Mouse (Mus musculus): Measurements from ENCODE around the gene Sfmbt1.

Sfmbt1 gene

DNA sequence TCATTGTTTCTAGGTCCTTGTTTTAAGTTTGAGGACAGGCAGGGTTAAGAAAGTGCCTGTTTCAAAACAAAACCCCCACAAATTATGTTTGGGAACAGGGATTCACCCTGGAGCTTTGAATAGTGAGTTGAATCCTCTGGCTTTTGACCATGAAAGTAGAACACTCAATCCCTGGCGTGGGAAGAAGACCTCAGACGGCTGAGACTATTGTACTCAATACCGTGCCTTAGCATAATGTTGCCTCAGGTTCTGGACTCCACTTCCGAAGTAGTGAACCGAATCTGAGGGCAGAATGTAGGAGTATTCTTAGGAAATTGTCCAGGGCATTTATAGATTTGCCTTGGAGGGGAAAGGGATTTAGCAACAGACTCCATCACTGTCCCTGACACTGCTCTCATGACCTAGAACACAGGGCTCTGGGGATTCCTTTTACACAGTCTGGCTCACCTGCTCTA lies 110.4 kb downstream of the Sfmbt1 start:
- DNase-seq (ENCODE audit: low spot score in 2 of 2) = no peak

DNA sequence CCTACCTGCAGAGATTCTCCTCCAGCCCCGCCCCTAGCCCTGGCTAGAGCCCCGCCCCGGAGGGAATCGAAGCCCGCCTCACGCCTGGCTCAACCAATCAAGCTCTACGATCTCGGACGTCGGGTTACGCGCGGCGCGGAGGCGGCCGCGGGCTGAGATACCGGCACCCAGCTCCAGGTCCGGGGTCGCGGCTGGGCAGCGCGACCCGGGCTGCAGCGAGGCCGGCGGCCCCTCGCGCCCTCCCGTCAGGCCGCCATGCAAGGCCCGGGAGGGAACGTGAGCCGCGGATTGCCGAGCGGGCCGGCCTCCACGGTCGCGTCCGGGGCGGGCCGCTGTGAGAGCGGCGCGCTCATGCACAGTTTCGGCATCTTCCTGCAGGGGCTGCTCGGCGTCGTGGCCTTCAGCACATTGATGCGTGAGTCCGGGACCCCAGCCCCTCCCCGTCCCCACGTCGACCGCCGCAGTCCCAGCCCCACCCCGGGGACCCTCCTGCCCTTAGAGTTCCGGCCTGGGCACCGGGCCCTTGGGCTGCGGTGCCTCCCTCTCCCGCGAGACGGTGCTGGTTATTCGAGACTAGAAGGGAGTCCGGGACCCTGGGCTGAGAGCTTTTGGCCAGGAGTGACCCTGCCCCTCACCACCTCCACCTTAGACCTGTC lies 111.0 kb downstream of the Sfmbt1 start, which contains the start of gene Tmem110:
Gene Tmem110 (plus strand): TSS at position 115 of the 656 bp plus-strand sequence.
- peak; percentile 84 to 88 for DNase-seq (ENCODE audit: low spot score in 2 of 2)

DNA sequence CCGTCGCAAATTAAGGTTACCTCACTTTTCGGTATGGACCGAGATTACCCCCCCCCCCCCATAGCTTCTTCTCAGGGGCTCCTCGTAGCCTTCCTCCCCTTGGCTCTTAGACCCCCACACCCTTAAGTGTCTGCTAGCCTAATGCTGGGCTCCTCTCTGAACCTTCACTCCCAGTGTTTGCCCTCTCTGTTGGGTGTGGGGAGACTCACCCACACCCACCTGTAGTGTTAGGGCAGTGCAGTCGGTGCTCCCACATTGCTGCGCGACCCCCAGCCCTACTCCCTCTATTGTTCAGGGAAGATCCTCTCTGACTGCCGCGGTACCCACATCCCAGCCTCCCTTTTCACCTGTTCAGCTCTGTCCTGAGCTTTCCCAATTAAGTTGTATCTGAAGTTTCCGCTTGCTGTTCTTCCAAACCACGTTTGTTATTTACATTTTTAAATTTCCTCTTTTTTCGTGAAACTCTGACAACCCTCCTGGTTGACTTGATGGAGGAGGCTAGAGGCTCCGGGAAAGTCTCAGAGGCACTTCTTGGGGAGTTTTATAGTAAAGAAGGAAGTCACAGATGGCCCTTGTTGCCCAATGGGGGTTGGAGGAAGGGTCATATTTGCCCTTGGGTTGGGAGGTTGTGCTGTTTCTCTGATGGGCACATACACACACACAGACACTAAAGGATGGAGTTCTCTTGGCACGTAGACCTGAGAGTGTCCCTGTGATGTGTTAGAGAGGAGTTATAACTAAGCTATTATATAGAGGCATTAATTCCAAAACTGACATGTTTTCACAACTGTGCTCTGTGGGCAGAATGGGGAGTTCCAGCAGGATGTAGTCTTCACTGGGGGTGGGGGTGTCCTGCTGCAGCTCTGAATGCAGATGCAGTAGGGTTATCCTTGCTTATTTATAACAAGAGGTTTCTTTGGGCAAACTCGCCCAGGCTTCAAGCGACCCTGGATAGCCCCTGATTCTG lies 111.8 kb downstream of the Sfmbt1 start:
- no peak for DNase-seq (ENCODE audit: low spot score in 2 of 2)

DNA sequence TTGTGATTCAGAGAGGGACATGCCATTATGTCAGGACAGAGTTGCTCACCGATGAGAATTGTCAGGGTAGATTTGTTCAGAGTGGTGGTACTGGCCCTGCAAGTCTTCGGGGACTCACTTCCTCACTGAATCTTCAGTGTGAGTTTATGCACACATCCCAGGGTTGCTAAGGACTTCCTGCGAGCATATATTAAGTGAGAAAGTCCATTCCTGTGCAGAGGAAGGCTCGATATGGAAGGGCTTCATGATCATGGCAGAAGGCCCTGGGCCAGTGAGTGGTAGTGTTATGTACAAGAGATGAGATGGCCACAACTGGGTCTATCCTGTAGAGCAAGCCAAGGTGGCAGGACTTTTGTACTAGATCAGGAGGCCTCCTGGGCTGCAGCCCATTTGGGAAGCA lies 112.8 kb downstream of the Sfmbt1 start:
- no peak for DNase-seq (ENCODE audit: low spot score in 2 of 2)

DNA sequence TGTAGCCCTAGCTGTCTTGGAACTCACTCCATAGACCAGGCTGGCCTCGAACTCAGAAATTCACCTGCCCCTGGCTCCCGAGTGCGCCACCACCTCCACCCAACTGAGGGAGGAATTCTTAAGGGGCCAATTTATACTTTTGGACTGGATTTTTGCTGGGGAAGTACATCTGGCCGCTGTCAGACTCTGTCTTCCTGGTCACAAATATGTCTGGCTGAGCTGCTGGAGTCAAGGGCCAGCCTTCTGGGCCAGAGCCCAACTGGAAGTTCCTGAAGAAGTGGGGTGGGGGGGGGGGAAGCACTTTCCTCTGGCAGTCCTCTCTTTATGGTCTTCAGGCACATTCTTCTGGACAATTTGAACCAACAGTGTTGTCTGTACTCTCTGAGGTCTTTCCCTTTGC lies 113.4 kb downstream of the Sfmbt1 start:
- DNase-seq (ENCODE audit: low spot score in 2 of 2) = no peak

DNA sequence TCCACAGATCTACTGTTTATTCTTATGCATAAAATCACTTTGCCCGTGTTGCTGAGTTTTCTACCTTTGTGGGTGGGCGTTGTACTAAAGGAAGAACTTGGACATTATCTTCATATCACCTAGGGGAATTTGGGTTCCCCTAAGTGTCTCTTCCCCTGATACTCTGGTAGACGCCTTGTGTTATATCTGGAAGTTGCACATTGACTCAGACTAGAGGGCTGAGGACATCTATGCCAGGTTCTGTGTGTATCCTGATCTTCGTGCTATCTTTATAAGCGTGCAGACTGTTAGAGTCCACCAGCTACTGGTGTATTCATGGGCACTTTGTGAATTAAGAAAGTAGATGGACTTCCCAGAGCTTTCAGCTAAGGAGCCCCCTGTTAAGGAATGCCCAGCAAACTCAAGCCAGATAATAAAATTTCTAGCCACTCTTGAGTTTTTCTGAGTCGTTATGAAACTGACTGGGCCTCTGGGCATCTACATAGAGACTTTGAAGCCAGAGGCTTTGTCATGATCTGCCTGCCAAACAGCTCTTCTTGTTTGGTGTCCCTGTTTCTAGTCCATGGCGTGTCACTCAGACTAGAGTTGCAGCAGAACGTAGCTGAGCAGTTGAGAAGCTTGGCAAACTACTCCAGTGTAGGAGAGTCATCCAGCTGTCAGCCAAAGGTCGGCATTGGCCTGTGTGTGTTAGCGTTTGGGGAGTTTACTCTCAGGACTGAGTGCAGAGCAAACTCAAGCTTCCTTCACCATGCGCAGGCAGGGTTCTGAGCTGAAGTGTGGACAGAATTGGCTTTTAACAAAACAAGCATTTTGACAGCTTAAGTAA lies 114.2 kb downstream of the Sfmbt1 start:
- DNase-seq (ENCODE audit: low spot score in 2 of 2) = peak in 1 of 2 experiments; percentile 46

DNA sequence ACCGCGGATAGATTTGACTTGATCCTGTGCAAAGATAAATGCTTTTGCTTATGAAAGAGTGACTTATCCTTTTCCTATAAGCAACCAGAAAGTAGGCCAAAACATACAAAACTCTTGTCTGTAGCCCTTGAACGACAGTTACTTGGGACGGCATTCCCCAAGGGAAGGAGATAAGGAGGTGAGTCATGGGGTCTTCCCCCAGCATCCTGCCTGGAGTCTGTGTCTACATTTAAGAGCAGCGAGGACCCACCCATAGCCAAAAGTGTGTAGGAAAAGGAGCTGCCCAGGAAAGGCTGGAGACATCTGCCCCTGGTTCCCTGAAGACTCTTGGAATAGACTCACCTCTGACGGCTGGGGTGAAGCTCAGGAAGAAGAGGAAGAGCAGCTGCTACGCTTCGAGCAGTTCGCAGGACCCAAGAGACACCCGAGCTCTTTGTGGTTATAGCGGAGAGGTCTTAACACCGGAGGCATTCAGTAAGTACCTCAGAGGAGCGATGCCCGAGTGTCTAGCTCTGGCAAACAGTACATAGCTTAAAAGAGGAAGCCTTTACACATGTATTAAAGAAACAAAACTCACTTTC lies 122.9 kb downstream of the Sfmbt1 start:
- no peak for DNase-seq (ENCODE audit: low spot score in 2 of 2)

DNA sequence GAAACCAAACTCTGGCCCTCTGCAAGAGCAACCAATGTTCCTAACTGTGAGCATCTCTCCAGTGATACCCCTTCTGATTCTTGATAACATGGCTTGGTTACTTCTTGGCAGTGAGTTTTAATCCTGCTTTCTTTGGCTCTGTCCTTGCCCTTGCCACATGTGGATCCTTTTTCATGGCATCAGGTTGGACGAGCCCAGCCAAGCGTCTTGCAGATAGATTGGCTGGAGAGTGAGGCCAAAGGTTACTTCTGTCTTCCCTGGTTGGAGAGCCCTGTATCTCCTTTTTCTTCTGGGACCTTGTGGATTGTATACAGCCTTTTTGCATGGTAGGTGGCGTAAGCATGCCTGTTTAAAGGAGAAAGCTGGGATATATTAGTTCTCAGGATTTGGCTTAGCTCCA lies 129.1 kb downstream of the Sfmbt1 start:
- no peak for DNase-seq (ENCODE audit: low spot score in 2 of 2)

DNA sequence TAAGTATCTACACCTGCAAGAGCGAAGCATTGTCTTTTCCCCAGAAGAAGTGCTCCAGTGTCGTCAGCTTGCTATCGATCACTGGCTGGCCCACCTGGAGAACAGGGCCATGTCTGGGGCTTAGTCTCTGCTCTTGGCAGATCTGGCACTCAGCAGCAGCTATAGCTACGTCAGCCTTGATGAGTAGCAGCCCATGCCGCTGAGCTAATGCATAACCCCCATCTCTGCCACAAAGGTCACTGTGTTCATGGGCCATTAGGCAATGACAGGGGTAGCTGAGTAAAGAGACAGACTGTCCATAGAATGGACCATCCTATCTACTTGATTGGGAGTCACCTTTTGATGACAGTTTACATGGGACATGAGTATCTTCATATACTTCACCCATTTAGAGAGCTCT lies 135.9 kb downstream of the Sfmbt1 start:
- DNase-seq (ENCODE audit: low spot score in 2 of 2) = no peak

DNA sequence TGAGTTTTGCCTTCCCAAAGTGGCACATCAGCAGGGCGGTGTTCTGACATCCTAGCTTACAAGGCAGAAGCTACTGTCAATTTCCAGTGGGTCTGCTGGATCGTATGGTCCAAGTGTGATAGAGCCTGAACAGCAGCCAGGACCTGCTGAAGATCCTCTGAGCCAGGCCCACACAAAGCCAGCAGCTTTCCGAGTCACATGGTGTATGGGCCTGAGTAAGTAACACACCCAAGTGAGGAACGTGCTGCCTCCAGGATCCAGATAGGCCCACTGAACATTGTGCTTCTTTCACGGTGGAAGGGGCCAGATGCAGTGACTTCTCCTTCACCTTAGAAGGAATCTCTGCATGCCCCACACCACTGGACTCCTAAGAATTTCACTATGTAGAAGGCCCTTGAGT lies 137.7 kb downstream of the Sfmbt1 start:
- DNase-seq (ENCODE audit: low spot score in 2 of 2) = no peak

DNA sequence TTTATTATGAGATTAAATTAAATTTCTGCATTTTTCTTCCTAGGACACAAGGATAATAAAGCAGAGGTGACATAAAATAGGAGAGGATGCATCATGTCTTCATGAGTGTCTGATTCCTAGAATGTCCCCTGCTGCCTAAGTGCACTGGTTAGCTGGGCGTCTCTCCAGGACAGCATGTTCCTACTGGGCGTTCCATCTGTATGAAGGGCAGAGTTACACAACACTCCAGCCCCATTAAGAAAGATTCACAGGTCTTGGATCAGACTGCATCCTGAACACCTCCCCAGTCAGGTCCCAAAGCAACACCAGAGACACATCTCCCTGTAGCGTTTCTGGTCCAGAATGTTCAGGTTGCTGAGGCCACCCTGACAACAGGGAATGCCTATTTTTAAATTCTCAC lies 140.7 kb downstream of the Sfmbt1 start:
- DNase-seq (ENCODE audit: low spot score in 2 of 2) = no peak

DNA sequence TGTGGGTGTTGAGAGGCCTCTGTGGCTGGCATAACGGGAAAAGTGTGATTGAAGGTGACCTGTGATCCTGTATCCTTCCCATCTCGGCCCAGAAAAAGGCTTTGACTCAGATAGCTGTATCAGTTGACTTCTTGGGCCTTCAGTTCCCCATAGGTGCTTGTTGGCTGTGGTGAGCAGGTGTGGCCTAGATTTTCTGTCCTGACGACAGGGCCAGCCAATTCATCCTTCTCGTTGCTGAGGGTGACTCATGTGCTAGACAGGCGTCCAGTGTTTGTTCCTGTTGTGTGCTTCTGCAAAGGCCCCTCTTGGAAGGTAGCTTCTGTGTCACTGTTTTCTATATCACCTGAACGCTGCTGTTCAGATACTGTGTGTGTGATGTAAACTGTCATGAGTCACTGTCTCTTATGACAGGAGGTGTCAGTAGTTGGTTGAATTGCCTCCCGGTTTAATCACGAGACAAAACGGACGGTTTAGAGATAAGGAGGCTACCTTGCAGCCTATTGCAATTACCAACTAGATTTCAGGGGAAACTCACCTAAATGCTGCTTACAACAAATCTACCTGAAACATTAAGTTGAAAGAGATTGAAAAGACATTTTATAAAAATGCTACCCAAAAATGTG lies 142.3 kb downstream of the Sfmbt1 start:
- DNase-seq (ENCODE audit: low spot score in 2 of 2) = no peak

DNA sequence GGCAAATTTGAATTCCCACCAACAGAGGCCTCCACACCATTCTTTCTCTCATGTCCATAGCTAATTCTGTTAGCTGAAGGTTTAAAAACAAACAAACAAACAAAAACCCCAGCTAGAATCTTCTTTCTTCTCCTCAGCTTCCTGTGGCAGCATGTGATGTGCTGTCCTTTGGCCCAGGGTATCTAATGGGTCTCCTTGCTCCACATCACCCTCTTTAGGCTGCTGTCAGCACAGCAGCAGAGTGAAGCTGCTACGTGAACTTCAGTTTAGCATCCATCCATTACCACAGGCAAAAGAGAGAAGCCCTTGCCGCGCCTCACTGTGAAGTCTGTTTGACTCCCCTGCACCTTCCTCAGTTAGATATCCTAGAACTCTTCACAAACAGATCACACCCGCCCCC lies 143.3 kb downstream of the Sfmbt1 start:
- DNase-seq (ENCODE audit: low spot score in 2 of 2) = no peak

DNA sequence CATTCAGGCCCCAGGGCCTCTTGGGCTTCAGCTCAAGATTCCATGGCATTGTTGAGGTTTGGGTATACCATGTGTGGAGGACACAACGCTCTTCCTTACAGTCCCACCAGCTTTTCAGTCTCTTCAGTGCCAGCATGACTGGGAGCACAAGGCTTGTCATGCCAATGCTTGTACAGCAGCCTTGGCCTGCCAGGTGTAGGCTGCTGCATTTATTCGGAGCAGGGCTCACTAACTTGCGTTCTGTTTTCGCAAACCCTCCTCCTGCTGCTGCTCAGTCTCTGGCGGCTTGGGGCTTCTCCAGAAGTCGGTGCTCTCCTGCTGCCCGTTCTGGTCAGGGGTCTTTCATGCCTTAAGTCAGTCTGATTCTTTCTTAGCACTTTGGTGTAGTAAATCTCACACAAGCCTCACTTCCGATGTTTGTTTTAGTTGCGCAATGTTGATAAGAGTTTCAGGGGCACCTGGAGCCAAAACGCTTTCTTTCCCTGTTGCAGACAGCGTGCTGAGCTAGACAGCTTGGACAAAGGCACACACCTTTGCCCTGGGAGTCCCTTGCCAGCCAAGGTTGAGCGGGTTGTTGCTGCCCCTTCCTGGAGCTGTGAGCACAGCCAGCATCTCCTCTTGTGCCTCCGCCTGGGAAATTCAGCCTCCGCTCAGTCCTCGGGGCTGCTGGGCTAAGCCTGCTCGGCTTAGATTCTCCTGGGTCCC lies 146.9 kb downstream of the Sfmbt1 start:
- no peak for DNase-seq (ENCODE audit: low spot score in 2 of 2)

DNA sequence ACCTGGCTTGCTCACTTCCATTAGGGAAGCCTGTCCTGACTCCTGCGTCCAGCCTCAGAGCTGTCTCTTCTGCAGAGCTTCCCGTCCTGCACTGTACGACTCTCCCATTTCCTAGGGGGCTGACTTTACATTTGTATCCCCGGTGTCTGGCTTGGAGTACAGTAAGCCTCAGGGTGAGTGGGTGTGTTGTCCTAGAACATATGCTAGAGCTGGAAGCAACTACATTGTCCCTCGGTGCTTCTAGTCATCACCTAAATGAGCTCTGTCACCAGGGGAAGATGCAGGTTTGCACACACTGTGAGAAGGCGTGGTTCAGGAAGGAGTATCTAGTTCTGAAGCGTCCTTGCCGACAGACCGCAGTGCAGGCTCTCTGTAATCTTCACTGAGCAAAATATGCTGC lies 147.7 kb downstream of the Sfmbt1 start:
- DNase-seq (ENCODE audit: low spot score in 2 of 2) = no peak

DNA sequence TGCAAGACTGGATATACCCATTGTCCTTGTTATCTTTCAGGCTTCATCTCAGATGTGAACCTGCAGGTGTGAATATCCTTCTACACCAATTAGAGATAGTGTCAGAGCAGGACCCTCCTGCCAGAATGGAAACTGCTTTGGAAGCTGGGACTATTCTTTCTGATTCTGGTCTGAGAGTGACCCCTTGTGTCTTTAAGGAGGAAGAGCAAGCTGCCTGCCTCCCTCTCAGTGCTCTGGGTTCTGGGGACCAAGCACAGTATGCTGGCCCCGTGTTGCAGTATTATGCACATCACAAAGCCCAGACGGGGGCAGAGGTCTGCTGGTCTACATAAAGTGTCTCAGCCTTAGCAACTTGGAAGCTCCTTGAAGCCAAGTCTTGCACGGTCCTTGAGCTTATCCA lies 150.7 kb downstream of the Sfmbt1 start:
- DNase-seq (ENCODE audit: low spot score in 2 of 2) = no peak

DNA sequence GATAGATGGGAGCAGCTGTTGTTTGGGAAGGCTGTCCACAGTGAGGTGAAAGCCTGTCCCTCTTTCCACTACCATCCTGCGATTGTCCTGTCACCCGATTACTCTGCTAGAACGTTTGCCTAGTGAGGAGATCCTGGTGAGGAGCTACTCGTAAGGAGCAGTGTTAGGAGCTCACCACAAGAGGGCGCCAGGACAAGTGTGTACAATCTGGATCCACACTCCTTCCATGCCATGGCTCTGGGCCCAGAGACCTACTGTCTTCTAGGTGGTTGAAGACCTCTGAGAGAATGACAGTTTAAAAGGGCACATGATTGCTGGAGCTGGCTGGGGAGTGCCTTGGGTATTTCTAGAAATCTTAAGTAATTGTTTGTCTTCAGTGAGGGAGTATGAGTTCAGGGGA lies 152.4 kb downstream of the Sfmbt1 start:
- DNase-seq (ENCODE audit: low spot score in 2 of 2) = peak; percentile 50 to 59

DNA sequence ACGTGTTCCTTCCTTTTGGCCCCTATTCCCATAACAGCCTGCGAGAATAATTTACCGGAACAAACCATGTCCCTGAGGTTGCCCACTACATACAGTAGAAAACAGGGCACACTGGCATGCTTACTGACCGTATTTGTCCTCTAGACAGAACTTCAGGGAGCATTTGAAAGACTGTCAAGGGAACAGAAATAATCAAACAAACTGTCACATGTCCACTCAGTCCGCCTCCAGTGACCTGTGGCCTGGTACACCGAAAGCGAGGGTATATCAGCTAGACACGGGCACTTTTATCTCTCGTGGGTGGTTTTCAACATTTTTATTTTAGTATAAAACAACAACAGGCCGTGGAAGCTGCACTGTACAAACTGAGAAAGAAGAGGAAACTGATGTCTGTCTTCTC lies 154.2 kb downstream of the Sfmbt1 start:
- no peak for DNase-seq (ENCODE audit: low spot score in 2 of 2)

DNA sequence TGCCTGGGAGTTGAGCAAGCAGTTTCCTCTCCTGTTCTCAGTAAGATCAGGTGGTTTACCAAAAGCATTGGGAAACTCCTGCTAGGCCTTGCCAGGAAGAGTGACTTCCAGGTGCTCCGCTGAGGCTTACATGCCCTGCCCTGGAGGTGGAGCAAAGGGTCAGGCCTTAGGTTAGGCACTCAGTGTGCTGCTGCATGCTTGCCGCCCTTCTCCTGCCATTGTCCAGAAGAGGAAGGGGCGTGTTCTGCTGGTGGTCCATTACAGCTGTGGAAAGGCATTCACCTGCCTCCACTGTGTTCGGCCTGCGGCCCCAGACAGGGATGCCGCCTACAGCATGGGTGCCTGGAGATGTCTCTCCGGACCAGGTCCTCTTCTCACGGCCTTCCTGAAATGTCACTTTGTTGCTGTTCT lies 154.7 kb downstream of the Sfmbt1 start:
- DNase-seq (ENCODE audit: low spot score in 2 of 2) = no peak
